Mouse (Mus musculus) hindbrain, embryonic 13.5 days (tissue): ENCODE measurements around the gene Sppl2b. TPM values are rescaled to one million over a fixed set of nuclear protein-coding genes. Genes with fewer than 3 reads are reported as not detected.

Experiments
- ATAC-seq: fragments of 200-750 bp; cut with Nextera tagmentation; 2 replicates; pipeline ENCODE4 v1.8.0; 2017; ENCODE audit warnings: moderate TSS enrichment; ENCODE audit not compliant: low FRiP score
- H3K27ac ChIP-seq: fragments of 300-500 bp; sonication (generic); 2 replicates; pipeline ENCODE4 v1.5.1; 2015; ENCODE audit warnings: inconsistent platforms, mild to moderate bottlenecking, moderate library complexity
- H3K27me3 ChIP-seq: fragments of 300-500 bp; sonication (generic); 2 replicates; pipeline ENCODE4 v1.6.1; 2015; ENCODE audit warnings: mild to moderate bottlenecking, inconsistent platforms
- H3K36me3 ChIP-seq: fragments of 300-500 bp; sonication (generic); 2 replicates; pipeline ENCODE4 v1.6.1; 2015; ENCODE audit warnings: mild to moderate bottlenecking, inconsistent platforms
- H3K4me1 ChIP-seq: fragments of 300-500 bp; sonication (generic); replicated peaks from 2 replicates; pipeline ENCODE4 v1.6.1; 2015; ENCODE audit warnings: inconsistent platforms
- H3K4me2 ChIP-seq: fragments of 300-500 bp; sonication (generic); 2 replicates; pipeline ENCODE4 v1.6.1; 2015; ENCODE audit warnings: inconsistent platforms, mild to moderate bottlenecking, moderate library complexity
- H3K4me3 ChIP-seq: fragments of 300-500 bp; sonication (generic); 2 replicates; pipeline ENCODE4 v1.5.1; 2015; ENCODE audit warnings: mild to moderate bottlenecking, inconsistent platforms
- H3K9ac ChIP-seq: fragments of 300-500 bp; sonication (generic); 2 replicates; pipeline ENCODE4 v1.6.1; 2015; ENCODE audit warnings: mild to moderate bottlenecking, inconsistent platforms
- H3K9me3 ChIP-seq: fragments of 300-500 bp; sonication (generic); 2 replicates; pipeline ENCODE4 v1.6.1; 2016; ENCODE audit warnings: inconsistent platforms
- WGBS: fragments of 180-500 bp; shearing (Covaris S2); methylation state at CpG from one replicate; pipeline ENCODE4 v1.1.7; 2015; 5-methylcytosine and 5-hydroxymethylcytosine counted together
- polyA plus RNA-seq: library from polyadenylated mRNA; unstranded; fragments of >200 nt; fragmentation: Nextera tagmentation; extraction: Ambion mirVana; gene quantifications from 2 replicates; pipeline ENCODE4 v1.2.1, GENCODE M21; 2015

The Sppl2b gene
- polyA plus RNA-seq, 1 experiment from 2014 or later, result 63.6 TPM

- Histone ChIP-seq H3K36me3 (peaks cover 13% of the 10 kb centered on the region), H3K4me1 (peaks cover 26% of the 10 kb centered on the region), H3K4me3 (no peak overlapping the region), H3K27me3 (no peaks in the 10 kb centered on the region), H3K9me3 (no peaks in the 10 kb centered on the region), H3K4me2 (no peak overlapping the region), H3K27ac (no peak overlapping the region), H3K9ac (peak overlapping the region; percentile 19; the same call in 1 of the 2 replicates)
- ATAC-seq, result no peak
- WGBS, result 83% methylated on average over 6 of the region's 6 CpGs
These were observed 40.6 kb downstream of the Sppl2b start for GRCm38 (mm10) chr10:80895697-80896096.

- Histone ChIP-seq H3K4me2 (no peak overlapping the region), H3K27me3 (no peaks in the 10 kb centered on the region), H3K4me3 (no peak overlapping the region), H3K4me1 (peaks cover 30% of the 10 kb centered on the region), H3K9me3 (no peaks in the 10 kb centered on the region), H3K27ac (no peak overlapping the region), H3K36me3 (peaks cover 14% of the 10 kb centered on the region), H3K9ac (no peak overlapping the region)
- no peak for ATAC-seq
- WGBS, result 73% methylated on average over 24 of the region's 24 CpGs
These were observed 41.8 kb downstream of the Sppl2b start for GRCm38 (mm10) chr10:80896581-80897485.

- Histone ChIP-seq H3K9ac (peak overlapping the region; percentile 88), H3K4me2 (peak overlapping the region; percentile 34), H3K36me3 (peaks cover 25% of the 10 kb centered on the region), H3K9me3 (no peaks in the 10 kb centered on the region), H3K4me1 (peaks cover 30% of the 10 kb centered on the region), H3K4me3 (peak overlapping the region; percentile 12), H3K27ac (0 out of 2 replicates have a peak overlapping the region, but pooled peaks have one; percentile 30), H3K27me3 (no peaks in the 10 kb centered on the region)
- no peak for ATAC-seq
- 39% methylated on average over 41 of the region's 41 CpGs for WGBS
These were observed 42.9 kb downstream of the Sppl2b start for GRCm38 (mm10) chr10:80897861-80898510.

GRCm38 (mm10) chr10:80899074-80899473, 44.0 kb downstream of the Sppl2b start:
- Histone ChIP-seq H3K4me2 (peak overlapping the region; percentile 98), H3K9ac (0 out of 2 replicates have a peak overlapping the region, but pooled peaks have one; percentile 88), H3K4me1 (peaks cover 30% of the 10 kb centered on the region), H3K36me3 (peaks cover 36% of the 10 kb centered on the region), H3K27ac (no peak overlapping the region), H3K9me3 (no peaks in the 10 kb centered on the region), H3K4me3 (peak overlapping the region; percentile 78), H3K27me3 (no peaks in the 10 kb centered on the region)
- no peak for ATAC-seq
- WGBS, result 87% methylated on average over 8 of the region's 8 CpGs

GRCm38 (mm10) chr10:80899591-80900317, 44.7 kb downstream of the Sppl2b start:
- peaks cover 43% of the 10 kb centered on the region for H3K36me3 ChIP-seq
- H3K9me3 ChIP-seq, result no peaks in the 10 kb centered on the region
- peak overlapping the region; percentile 78 for H3K4me3 ChIP-seq
- 16% methylated on average over 25 of the region's 25 CpGs for WGBS
- H3K27ac ChIP-seq, result peak overlapping the region; percentile 93
- H3K9ac ChIP-seq, result peak overlapping the region; percentile 88
- 0 out of 2 replicates have a peak, but pooled peaks have one; percentile 1 for ATAC-seq
- H3K4me2 ChIP-seq, result peak overlapping the region; percentile 98
- peaks cover 30% of the 10 kb centered on the region for H3K4me1 ChIP-seq
- no peaks in the 10 kb centered on the region for H3K27me3 ChIP-seq

- H3K4me3 ChIP-seq, result peak within 1 kb of the TSS; percentile 78
- no peaks in the 10 kb centered on the region for H3K27me3 ChIP-seq
- H3K9me3 ChIP-seq, result no peaks in the 10 kb centered on the region
- ATAC-seq, result peak; percentile 94
- under 1% methylated on average over 72 of the region's 72 CpGs for WGBS
- peak within 1 kb of the TSS; percentile 93 for H3K27ac ChIP-seq
- H3K36me3 ChIP-seq, result peaks cover 51% of the 10 kb centered on the region
- peaks cover 30% of the 10 kb centered on the region for H3K4me1 ChIP-seq
- peak within 1 kb of the TSS; percentile 98 for H3K4me2 ChIP-seq
- peak within 1 kb of the TSS; percentile 88 for H3K9ac ChIP-seq
These were observed 45.5 kb downstream of the Sppl2b start, which contains the start of gene Timm13 for GRCm38 (mm10) chr10:80900318-80901247. Gene Timm13, minus strand, starts transcription at chr10:80900969.

GRCm38 (mm10) chr10:80901409-80902272, 46.6 kb downstream of the Sppl2b start:
- H3K9me3 ChIP-seq, result no peaks in the 10 kb centered on the region
- H3K27me3 ChIP-seq, result no peaks in the 10 kb centered on the region
- H3K4me2 ChIP-seq, result peak overlapping the region; percentile 40
- peak overlapping the region; percentile 52 for H3K27ac ChIP-seq
- WGBS, result 90% methylated on average over 19 of the region's 19 CpGs
- no peak for ATAC-seq
- H3K9ac ChIP-seq, result peak overlapping the region; percentile 44; the same call in 1 of the 2 replicates
- peaks cover 62% of the 10 kb centered on the region for H3K36me3 ChIP-seq
- peaks cover 30% of the 10 kb centered on the region for H3K4me1 ChIP-seq
- H3K4me3 ChIP-seq, result peak overlapping the region; percentile 78; the same call in 1 of the 2 replicates

- peaks cover 66% of the 10 kb centered on the region for H3K36me3 ChIP-seq
- WGBS, result 95% methylated on average over 9 of the region's 9 CpGs
- no peak for ATAC-seq
These were observed 47.3 kb downstream of the Sppl2b start for GRCm38 (mm10) chr10:80902273-80902940.

GRCm38 (mm10) chr10:80903282-80903681, 48.2 kb downstream of the Sppl2b start:
- no peaks in the 10 kb centered on the region for H3K9me3 ChIP-seq
- H3K27me3 ChIP-seq, result no peaks in the 10 kb centered on the region
- WGBS, result 94% methylated on average over 10 of the region's 10 CpGs
- no peak overlapping the region for H3K4me3 ChIP-seq
- peaks cover 74% of the 10 kb centered on the region for H3K36me3 ChIP-seq
- no peak overlapping the region for H3K4me2 ChIP-seq
- no peak overlapping the region for H3K27ac ChIP-seq
- no peak overlapping the region for H3K9ac ChIP-seq
- H3K4me1 ChIP-seq, result peaks cover 22% of the 10 kb centered on the region
- ATAC-seq, result no peak

More at GRCm38 (mm10) chr10:80902273-80902940, 47.3 kb downstream of the Sppl2b start:
- no peak overlapping the region for H3K4me2 ChIP-seq
- H3K9me3 ChIP-seq, result no peaks in the 10 kb centered on the region
- no peak overlapping the region for H3K4me3 ChIP-seq
- H3K27ac ChIP-seq, result no peak overlapping the region
- peaks cover 30% of the 10 kb centered on the region for H3K4me1 ChIP-seq
- H3K27me3 ChIP-seq, result no peaks in the 10 kb centered on the region
- peak overlapping the region; percentile 44; the same call in 1 of the 2 replicates for H3K9ac ChIP-seq
